Mouse (Mus musculus) MEL (cell line): ENCODE measurements at regions not wholly inside any gene's neighbourhood (a gene's known extent, or its start where the extent isn't known, plus 50 kb on each side); places are given as distances from the start of the nearest gene placed in this dataset.

Experiments
- CHD2 ChIP-seq: IDR thresholded peaks from 2 replicates; pipeline ENCODE4 v1.6.1; 2011; ENCODE audit warnings: low read length, improper control_type of control experiment
- EP300 ChIP-seq, 2 experiments: IDR thresholded peaks; 2 replicates each; pipeline ENCODE4 v1.6.1; 2011; ENCODE audit warnings: improper control_type of control experiment in 2 of 2, low read length in 2 of 2, low read depth in 1 of 2, mild to moderate bottlenecking in 1 of 2
- HCFC1 ChIP-seq: IDR thresholded peaks from 2 replicates; pipeline ENCODE4 v1.6.1; 2012; ENCODE audit warnings: low read depth, mild to moderate bottlenecking, inconsistent platforms, low read length, improper control_type of control experiment, moderate library complexity
- MAX ChIP-seq: IDR thresholded peaks from 2 replicates; pipeline ENCODE4 v1.6.1; 2011; ENCODE audit warnings: low read length, improper control_type of control experiment
- MXI1 ChIP-seq: IDR thresholded peaks from 2 replicates; pipeline ENCODE4 v1.6.1; 2011; ENCODE audit warnings: mild to moderate bottlenecking, low read depth, low read length, improper control_type of control experiment
- MYC ChIP-seq: IDR thresholded peaks from 2 replicates; pipeline ENCODE4 v1.6.1; 2011; ENCODE audit warnings: low read depth, mild to moderate bottlenecking, low read length, improper control_type of control experiment, moderate library complexity
- POLR2AphosphoS2 ChIP-seq: IDR thresholded peaks from 2 replicates; pipeline ENCODE4 v1.6.1; 2011; ENCODE audit warnings: low read length, improper control_type of control experiment
- RCOR1 ChIP-seq: IDR thresholded peaks from 2 replicates; pipeline ENCODE4 v1.6.1; 2012; ENCODE audit warnings: low read depth, mild to moderate bottlenecking, inconsistent platforms, low read length, improper control_type of control experiment
- SIN3A ChIP-seq: IDR thresholded peaks from 2 replicates; pipeline ENCODE4 v1.6.1; 2012; ENCODE audit warnings: low read length, improper control_type of control experiment, inconsistent platforms
- TBP ChIP-seq: IDR thresholded peaks from 2 replicates; pipeline ENCODE4 v1.8.0; 2011; ENCODE audit warnings: low read depth, low read length, improper control_type of control experiment
- ZMIZ1 ChIP-seq: IDR thresholded peaks from 2 replicates; pipeline ENCODE4 v1.6.1; 2012; ENCODE audit warnings: low read depth, mild to moderate bottlenecking, inconsistent platforms, low read length, improper control_type of control experiment, moderate library complexity

DNA sequence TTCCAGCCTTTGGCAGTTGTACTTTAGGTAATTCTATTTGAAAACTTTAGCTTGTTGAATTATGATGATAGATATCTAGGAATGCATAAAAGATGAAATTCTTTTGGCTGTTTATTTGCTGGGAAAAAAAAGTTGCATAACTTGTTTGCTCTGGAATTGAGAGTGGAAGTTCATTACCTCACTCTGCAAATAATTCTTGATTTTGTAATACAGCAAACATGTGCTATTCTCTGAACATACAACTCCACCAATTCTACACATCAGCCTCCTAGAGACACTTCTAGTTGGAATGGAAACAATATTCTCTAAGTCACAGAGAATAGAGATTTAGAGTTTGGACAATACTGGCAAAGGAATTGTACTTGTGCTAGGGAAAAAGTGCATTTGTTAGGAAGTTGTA, 829.3 kb upstream of the Flrt2 start:
- no peak for TF ChIP-seq MAX
- no peak for TF ChIP-seq POLR2AphosphoS2
- TF ChIP-seq SIN3A = no peak
- no peak for TF ChIP-seq HCFC1
- TF ChIP-seq RCOR1 = no peak
- TF ChIP-seq MXI1 = no peak
- no peak for TF ChIP-seq TBP
- no peak for TF ChIP-seq ZMIZ1
- TF ChIP-seq EP300 (IDR thresholded peaks at IDR 0.05; ENCODE audit: low read depth in 1 of 2, low read length in 2 of 2) = no peak
- TF ChIP-seq MYC = no peak
- no peak for TF ChIP-seq CHD2
